Mouse (Mus musculus): ENCODE results near the gene Rasgef1a.
A peak's percentile ranks its signal among the peaks of the same experiment; 100 is the strongest.

Gene Rasgef1a

GRCm38 (mm10) chr6:118126577-118126976 lies 115.3 kb downstream of the Rasgef1a start:
- DNase-seq (ENCODE audit: low read depth in 2 of 2, low spot score in 2 of 2) = no peak

- DNase-seq (ENCODE audit: low read depth in 2 of 2, low spot score in 2 of 2) = no peak
Measured at GRCm38 (mm10) chr6:118127198-118127597, 116.0 kb downstream of the Rasgef1a start.

- DNase-seq (ENCODE audit: low read depth in 2 of 2, low spot score in 2 of 2) = no peak
Measured at GRCm38 (mm10) chr6:118127827-118128487, 116.7 kb downstream of the Rasgef1a start.

- no peak for DNase-seq (ENCODE audit: low read depth in 2 of 2, low spot score in 2 of 2)
Measured at GRCm38 (mm10) chr6:118130022-118130421, 118.8 kb downstream of the Rasgef1a start.

- no peak for DNase-seq (ENCODE audit: low read depth in 2 of 2, low spot score in 2 of 2)
Measured at GRCm38 (mm10) chr6:118134461-118134860, 123.2 kb downstream of the Rasgef1a start.

- DNase-seq (ENCODE audit: low read depth in 2 of 2, low spot score in 2 of 2) = no peak
Measured at GRCm38 (mm10) chr6:118137148-118137547, 125.9 kb downstream of the Rasgef1a start.

- DNase-seq (ENCODE audit: low read depth in 2 of 2, low spot score in 2 of 2) = peak; percentile 89 to 94
Measured at GRCm38 (mm10) chr6:118138731-118139709, 127.8 kb downstream of the Rasgef1a start, which contains the start of gene Csgalnact2. Gene Csgalnact2, minus strand, starts transcription at chr6:118139140.

GRCm38 (mm10) chr6:118140961-118141360 lies 129.7 kb downstream of the Rasgef1a start:
- DNase-seq (ENCODE audit: low read depth in 2 of 2, low spot score in 2 of 2) = no peak
